Mouse (Mus musculus) gonadal fat pad, adult 2 months (tissue): ENCODE data around the gene Slxl1. TPM values are rescaled to one million over a fixed set of nuclear protein-coding genes. Genes with fewer than 3 reads are reported as not detected.
"Not testable (repeated sequence)": the region's sequence is repeated elsewhere in the genome, so short reads cannot be mapped to it uniquely, and the experiment has no call there.

Experiments used
- DNase-seq: peaks from one replicate; pipeline ENCODE4 v3.0.0-alpha.2; 2012; ENCODE audit warnings: low read depth
- polyA plus RNA-seq: library from polyadenylated mRNA; depleted of rRNA; stranded (reverse); fragments of >200 nt; gene quantifications from 2 replicates; pipeline ENCODE4 v1.2.3, GENCODE M21; 2012; rRNA removed

Slxl1 gene
- not detected in 2 replicates for polyA plus RNA-seq

DNA sequence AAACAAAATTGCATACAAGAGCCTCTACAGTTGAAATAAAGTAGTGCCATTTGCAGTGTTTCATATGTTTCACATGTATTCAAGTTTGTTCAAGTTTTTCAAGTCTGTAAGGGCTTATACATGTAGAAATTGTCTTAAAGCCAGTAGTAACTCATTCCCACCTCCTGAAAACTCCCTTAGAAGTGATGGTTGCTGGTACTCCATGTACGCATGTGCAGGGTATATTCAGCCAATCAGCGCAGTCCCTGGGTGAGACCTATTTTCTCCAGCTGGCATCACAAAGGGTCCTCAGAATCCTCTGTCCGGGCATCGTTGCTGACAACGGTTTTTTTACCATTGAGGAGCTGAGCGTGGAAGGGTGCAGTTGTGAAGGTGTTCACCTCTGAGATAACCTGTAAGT lies at the start of gene Slxl1:
Gene Slxl1 (plus strand): TSS at position 301 of the 400 bp plus-strand sequence.
- DNase-seq = not testable (repeated sequence)
